Comparison of ENCODE assay signal across 14 mouse cellular contexts in the genomic region with DNA sequence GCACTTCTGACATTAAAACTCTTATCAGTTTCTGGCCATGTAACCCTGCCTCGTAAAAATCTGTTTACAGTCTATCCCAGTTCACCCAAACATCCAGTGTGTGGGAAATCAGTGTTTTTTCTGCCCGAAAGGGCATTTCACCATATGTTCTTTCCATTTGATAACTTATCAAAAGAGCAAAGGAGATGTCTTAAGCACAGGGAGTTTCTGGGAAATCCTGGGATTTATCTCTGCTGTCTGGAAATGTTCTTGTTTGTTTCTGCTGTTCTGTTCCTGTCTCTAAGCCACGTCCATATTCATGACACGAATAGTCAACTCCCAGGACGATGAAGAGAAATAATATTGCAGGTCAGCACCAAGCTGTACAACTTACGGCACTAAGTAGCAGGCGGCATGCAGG. TPM values are rescaled to one million over a fixed set of nuclear protein-coding genes. Genes with fewer than 3 reads are reported as not detected.
"Had no signal": no experiment of that assay in that cellular context is flagged by ENCODE, and none has a peak within 500 bp of the region (broad histone marks: within the 10 kb centered on the region; RNA-seq: fewer than 3 reads in every experiment).

No protein-coding gene starts in this region.

- H3K36me3 ChIP-seq: limb, embryonic 12.5 days; midbrain, embryonic 12.5 days; neural tube, embryonic 12.5 days had no signal

- H3K27ac ChIP-seq: hindbrain, postnatal 0 days; limb, embryonic 12.5 days; macrophage; midbrain, embryonic 12.5 days; neural tube, embryonic 12.5 days; stomach, postnatal 0 days had no signal

- H3K4me1 ChIP-seq: neural tube, embryonic 12.5 days had no signal

- H3K27me3 ChIP-seq: limb, embryonic 12.5 days; megakaryocyte, embryonic 14.5 days; midbrain, embryonic 12.5 days; neural tube, embryonic 12.5 days had no signal

- ATAC-seq: hindbrain, postnatal 0 days had no signal

- DNase-seq: kidney, adult 11 months; kidney, postnatal 36 days; layer of hippocampus, adult 9-11 months; layer of hippocampus, postnatal 36 days; liver; thymus, adult 2 months; thymus, postnatal 25 days had no signal

- H3K4me2 ChIP-seq: limb, embryonic 12.5 days; midbrain, embryonic 12.5 days; neural tube, embryonic 12.5 days had no signal

- H3K4me3 ChIP-seq: limb, embryonic 12.5 days; megakaryocyte, embryonic 14.5 days; midbrain, embryonic 12.5 days; neural tube, embryonic 12.5 days had no signal

- H3K9ac ChIP-seq: limb, embryonic 12.5 days; midbrain, embryonic 12.5 days; neural tube, embryonic 12.5 days had no signal

- H3K9me3 ChIP-seq: limb, embryonic 12.5 days; megakaryocyte, embryonic 14.5 days; midbrain, embryonic 12.5 days; neural tube, embryonic 12.5 days had no signal

RNA-seq across cellular contexts. Expression of gene Adam23, which starts 11.6 kb away (rescaled TPM):
- polyA plus RNA-seq: macrophage had no signal
